In the genomic region with DNA sequence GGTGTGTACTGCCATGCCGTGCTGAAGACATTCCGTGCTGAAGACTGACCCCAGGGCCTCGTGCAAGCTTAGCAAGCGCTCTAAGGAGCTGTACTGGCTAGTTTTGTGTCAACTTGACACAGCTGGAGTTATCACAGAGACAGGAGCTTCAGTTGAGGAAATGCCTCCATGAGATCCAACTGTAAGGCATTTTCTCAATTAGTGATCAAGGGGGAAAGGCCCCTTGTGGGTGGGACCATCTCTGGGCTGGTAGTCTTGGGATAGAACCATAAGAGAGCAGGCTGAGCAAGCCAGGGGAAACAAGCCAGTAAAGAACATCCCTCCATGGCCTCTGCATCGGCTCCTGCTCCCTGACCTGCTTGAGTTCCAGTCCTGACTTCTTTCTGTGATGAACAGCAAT, we compare ENCODE assay signal across 7 mouse cellular contexts. TPM values are rescaled to one million over a fixed set of nuclear protein-coding genes. Genes with fewer than 3 reads are reported as not detected.
DNase-seq lines count a peak whose midpoint lies in the region; ATAC-seq and TF ChIP-seq lines count a peak whose summit lies in the region.
"Not testable (repeated sequence)": the region's sequence is repeated elsewhere in the genome, so short reads cannot be mapped to it uniquely, and the experiment has no call there.

A gene (plus strand): TSS at position 301 of the 400 bp plus-strand sequence.

- TF ChIP-seq POLR2A in embryonic fibroblast, embryonic 13.5 days (IDR thresholded peaks at IDR 0.05; ENCODE audit: low read depth, low read length), result not testable (repeated sequence)

- not testable (repeated sequence) for ATAC-seq in monocyte, adult 5-6 weeks (replicated peaks; ENCODE audit: insufficient number of reproducible peaks, low FRiP score, low TSS enrichment, poor library complexity, severe bottlenecking)

- not testable (repeated sequence) for DNase-seq in adrenal gland, adult 18-20 months (ENCODE audit: low spot score in 2 of 2); adrenal gland, postnatal 25 days; layer of hippocampus, adult 18-20 months (ENCODE audit: low spot score in 2 of 2); layer of hippocampus, postnatal 25 days (ENCODE audit: extremely low spot score in 1 of 2, low spot score in 1 of 2); left cerebral cortex, postnatal 10 days (ENCODE audit: extremely low spot score in 1 of 2, low spot score in 2 of 2)

- H3K4me1 ChIP-seq in embryonic fibroblast, embryonic 13.5 days (ENCODE audit: control insufficient read depth, insufficient read depth, low read length), result not testable (repeated sequence)

- not testable (repeated sequence) for H3K27ac ChIP-seq in embryonic fibroblast, embryonic 13.5 days (ENCODE audit: insufficient read depth, low read length)

- intact Hi-C loops in left cerebral cortex, postnatal 10 days (cut with DNase I), result not testable (repeated sequence)

- TF ChIP-seq CTCF in embryonic fibroblast, embryonic 13.5 days (IDR thresholded peaks at IDR 0.05; ENCODE audit: borderline replicate concordance, insufficient read depth, low read length), result not testable (repeated sequence)

- H3K4me3 ChIP-seq in embryonic fibroblast, embryonic 13.5 days (ENCODE audit: insufficient read depth, low read length), result not testable (repeated sequence)

RNA-seq across cellular contexts. Expression of the gene that starts here (rescaled TPM):
- total RNA-seq in adrenal gland, adult 18-20 months (2021), result 10 to 100 TPM; 13.0 to 13.5 TPM
- 14.4 and 15.0 TPM in 2 replicates for total RNA-seq in adrenal gland, postnatal 25 days (2021)
- 28.5 and 37.6 TPM in 2 replicates for polyA plus RNA-seq in embryonic fibroblast, embryonic 13.5 days (2011; ENCODE audit: insufficient read length, low read depth, missing spikeins)
- total RNA-seq in layer of hippocampus, adult 18-20 months (2021), result 10 to 100 TPM; 18.6 to 19.2 TPM
- total RNA-seq in layer of hippocampus, postnatal 25 days (2021), result 10 to 100 TPM; 15.3 to 16.3 TPM
- 10 to 100 TPM; 18.4 to 18.9 TPM for total RNA-seq in left cerebral cortex, postnatal 10 days (2021)
- 11.1 to 19.2 TPM (median 11.7 TPM) in 3 replicates for total RNA-seq in monocyte, adult 5-6 weeks (2017)
